Mouse (Mus musculus) layer of hippocampus, postnatal 25 days (tissue): ENCODE measurements around the gene Vgll1. TPM values are rescaled to one million over a fixed set of nuclear protein-coding genes. Genes with fewer than 3 reads are reported as not detected.

Experiments used
- DNase-seq, 2 experiments: peaks; one replicate each; pipeline ENCODE4 v3.0.0; 2022; ENCODE audit warnings: mixed read lengths in 2 of 2, low spot score in 1 of 2; ENCODE audit errors: extremely low spot score in 1 of 2
- total RNA-seq, 2 experiments: library from RNA; stranded (reverse); gene quantifications; 2 replicates each; pipeline ENCODE4 v1.2.3; 2021

Vgll1 gene
- not detected for total RNA-seq

DNA sequence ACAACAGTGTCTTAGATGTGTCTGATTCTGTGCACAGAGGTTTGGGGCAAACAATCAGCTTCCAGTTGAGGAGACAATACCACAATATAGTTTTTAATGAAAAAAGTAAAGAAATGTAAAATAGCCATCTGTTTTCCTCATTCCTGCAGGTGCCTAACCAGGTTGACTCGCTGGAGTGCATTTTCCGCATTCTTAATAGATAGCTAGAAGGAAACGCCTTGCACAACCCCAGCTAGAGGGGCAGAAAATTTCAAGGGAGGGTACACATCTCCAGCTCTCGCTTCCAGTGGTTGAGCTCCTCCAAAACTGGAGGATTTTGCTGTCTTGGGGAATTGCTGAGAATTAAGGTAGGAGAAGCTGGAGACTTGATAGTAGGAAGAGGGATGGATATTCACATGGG is at the start of gene Vgll1:
Vgll1 (plus strand) TSS at position 301 of the 400 bp plus-strand sequence.
- DNase-seq: no peak

DNA sequence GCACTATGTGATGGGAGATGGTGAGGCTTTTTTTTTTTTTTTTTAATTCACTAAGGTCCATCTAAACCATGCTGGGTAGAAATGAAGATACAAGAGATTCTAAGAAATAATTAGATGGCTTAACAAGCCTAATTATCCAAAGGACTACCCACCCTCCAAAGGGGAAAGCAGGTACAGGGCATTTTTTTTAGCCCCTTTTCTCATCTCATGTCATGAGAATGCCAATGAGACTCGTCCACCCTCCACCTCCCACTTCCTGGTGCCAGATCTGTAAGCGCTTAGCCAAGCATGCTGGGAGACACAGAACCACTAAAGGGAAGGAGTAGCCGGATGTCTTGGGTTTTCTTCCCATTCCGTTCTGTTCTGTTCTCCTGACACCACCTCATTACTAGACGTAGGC is 45.1 kb upstream of the Vgll1 start, which contains the start of gene Brs3:
Brs3 (plus strand) TSS at position 301 of the 400 bp plus-strand sequence.
- DNase-seq: no peak

DNA sequence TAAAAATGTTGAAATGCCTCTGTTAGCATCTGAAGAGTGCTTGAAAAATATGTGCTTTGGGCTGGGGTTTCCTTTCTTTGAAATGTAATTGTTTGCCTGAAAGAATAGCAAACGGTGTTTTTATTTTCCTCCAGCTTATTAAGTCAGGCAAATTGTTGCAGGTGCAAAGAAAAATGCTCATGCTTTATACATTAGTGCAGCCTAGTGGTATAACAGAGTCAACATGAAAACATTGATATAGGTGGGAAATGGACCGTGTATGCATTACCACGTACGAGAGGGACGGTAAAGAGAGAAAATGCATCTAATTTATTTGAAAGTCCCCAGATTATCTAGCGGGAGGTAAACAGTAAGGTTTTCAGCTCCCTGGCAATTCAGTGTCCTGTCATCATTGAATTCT is 44.0 kb upstream of the Vgll1 start:
- DNase-seq: no peak

DNA sequence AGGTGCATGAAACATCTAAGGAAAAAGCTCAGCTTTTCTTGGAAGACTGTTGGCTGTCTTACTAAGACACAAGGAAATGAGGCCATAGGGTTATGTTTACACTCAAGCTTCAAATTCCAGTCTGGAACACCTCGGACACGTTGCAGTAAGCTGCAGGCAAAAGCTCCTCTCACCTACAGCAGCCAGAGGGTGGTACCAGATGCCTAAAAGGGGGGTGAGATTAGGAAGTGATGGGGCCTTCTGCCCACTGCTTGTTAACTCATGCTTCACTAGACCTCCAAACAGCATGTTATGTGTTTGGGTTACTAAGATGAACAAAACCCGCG is 35.1 kb upstream of the Vgll1 start:
- DNase-seq: no peak

DNA sequence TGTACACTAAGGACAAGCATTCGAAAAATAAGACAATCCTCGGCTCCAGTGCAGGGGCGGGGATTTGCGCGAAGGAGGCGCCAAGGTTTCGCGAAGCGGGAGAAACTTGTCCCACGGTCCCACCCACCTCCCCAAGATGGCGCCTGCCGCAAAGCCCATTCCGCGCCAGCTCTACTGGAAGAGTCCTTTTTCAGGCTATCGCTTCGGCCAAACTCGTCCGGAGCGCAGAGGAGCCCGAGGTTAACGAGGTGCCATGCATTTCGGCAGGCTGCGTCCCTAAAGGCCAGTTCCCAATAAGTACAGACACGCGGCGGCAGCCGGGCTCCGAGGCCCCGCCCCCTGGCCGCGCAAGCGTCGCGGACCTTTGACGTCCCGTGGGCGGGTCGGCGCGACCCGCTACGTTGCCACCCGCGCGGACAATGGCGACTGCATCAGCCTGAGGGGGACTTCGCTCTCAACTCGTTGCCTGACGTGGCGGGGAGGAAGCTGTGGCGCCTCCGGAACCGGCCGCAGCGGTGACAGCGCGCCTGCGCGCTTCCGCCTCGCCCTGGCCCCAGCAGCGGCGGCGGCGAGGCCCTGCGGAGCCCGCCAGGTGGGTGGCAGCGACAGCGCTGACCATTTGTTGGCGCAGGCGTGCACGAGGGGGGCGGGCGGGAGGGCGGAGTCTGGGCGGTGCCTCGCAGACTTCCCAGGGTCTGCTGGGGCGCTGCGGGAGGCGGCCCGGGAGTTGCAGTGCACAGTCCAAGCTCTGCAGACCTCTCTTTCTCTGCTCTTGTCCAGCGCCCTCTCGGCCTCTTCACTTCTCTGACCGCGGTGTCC is 34.5 kb upstream of the Vgll1 start, which contains the start of gene Htatsf1:
Htatsf1 (plus strand) TSS at position 410 of the 819 bp plus-strand sequence.
- peak; percentile 65 to 84 for DNase-seq

DNA sequence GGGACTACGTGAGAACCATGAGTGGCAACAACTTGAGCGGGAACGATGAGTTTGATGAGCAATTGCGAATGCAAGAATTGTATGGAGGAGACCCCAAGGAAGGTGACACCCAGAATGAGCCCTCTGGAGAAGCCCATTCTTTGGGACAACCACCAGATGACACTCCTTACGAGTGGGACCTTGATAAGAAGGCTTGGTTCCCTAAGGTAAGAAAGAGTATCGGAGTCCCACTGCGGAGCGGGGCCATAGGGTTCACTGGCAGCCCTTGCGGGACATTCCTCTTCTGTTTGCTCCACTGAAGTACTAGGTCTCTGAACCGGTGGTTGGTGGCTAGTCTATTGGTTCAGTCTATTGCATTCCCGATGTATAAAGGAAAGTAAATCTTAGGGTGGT is 33.9 kb upstream of the Vgll1 start:
- no peak for DNase-seq

DNA sequence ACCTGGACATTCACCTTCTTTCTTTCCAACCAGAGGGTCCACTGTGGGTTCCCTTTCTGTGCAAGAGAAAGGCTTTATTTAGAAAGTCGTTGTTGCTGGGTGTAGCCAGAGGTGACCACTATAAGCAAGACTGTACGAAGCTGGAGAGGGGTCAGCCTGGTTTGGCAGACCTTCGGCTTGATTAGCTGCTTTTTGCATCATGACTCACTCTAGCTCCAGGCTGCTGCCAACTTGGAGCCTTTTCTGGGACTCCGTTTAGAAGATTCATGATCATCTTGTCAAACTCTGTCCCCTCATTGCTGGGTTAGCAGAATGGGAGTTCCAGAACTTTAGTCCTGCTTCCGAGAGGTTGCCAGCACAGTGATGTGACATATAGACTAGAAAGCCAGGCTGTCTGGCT is 6.4 kb upstream of the Vgll1 start:
- no peak for DNase-seq

DNA sequence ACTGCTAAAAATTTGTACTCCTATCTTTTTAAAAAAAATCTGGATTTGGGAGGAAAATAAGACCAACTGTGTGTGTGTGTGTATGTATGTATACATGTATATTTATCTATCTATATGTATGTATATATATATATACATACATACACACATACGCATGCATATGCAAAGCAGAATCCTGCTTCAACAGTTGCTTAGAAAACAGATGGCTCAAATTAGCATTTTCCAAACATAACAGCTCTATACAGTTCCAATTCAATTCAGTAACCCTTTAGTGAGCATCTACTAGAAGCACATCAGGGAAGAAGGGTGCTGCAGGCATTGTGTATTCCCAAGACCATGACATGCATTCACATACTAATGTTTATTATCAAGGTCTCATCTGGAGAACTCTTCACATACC is 15.5 kb downstream of the Vgll1 start:
- no peak for DNase-seq

DNA sequence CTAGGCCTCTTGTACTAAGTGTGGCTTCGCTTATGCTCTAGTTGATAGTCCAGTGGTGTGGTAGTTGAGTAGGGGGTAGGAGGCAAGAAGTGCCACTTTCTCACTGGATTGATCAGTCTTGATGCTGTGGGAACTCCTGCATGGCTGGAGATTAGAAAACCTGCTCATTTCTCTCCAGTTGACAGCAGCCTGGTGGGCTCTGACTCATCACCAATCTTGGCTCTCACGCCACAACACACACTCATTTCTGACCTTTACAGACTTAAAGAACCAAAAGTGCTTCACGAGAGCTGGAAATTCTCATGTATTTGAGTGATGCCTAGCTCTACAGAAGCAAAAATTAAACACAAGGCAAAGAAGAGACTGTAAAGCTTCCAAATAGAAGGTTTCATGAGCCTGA is 19.1 kb downstream of the Vgll1 start:
- DNase-seq: no peak

DNA sequence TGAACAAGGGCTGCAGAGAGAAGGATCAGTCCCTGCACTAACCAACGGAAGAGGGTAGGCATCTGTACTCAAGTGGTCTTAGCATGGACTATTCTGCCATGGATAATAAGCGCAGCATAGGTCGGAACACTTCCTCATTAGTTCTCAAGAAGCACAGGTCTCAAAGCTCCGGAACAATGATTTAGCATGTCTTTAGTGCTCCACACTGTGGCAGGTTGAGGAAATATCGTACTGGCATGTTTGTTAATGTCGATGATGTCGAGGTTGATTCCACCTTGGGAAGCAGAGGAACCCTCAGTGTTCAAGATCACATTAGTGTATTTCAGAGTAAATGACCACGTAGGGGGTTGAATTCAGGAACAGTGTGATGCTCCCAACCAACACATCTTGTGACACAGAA is 30.2 kb downstream of the Vgll1 start:
- peak in 1 of 2 experiments; percentile 3 for DNase-seq

DNA sequence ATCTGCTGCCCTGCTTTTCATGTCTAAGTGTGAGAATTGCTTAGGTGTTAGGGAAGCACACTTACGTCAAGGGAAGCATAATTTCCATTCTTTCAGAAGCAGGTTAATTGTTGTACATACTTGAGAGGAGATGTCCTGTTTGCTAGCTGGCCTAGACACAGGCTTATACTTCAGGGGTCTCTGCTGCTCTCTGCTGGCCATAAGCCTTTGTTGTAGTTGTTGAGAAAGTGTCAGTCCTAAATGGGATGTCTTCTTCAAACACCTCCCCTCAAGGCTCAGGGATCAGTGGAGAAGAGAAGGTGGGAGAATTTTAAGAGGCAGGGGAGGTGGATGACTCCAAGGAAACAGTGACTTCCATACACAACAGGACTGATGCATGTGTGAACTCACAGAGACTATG is 32.9 kb downstream of the Vgll1 start:
- no peak for DNase-seq

DNA sequence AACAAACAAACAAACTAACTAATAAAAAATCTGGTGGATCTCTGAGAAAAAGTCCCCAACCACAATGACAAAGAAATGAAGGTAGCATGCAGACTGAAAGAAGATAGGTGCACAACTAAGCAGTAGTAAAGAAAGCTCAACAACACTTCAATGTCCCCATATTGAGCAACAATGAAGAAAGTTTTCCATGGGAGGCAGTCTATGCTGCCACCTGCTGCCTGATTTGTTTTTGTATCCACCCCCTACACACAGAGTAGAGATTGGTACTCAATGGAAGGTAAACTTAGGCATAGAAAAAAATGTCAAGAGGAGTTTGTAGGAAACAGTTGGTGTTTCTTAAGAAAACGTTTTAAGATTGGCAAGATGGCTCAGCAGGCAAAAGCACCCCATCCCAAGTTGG is 42.7 kb downstream of the Vgll1 start:
- no peak for DNase-seq

DNA sequence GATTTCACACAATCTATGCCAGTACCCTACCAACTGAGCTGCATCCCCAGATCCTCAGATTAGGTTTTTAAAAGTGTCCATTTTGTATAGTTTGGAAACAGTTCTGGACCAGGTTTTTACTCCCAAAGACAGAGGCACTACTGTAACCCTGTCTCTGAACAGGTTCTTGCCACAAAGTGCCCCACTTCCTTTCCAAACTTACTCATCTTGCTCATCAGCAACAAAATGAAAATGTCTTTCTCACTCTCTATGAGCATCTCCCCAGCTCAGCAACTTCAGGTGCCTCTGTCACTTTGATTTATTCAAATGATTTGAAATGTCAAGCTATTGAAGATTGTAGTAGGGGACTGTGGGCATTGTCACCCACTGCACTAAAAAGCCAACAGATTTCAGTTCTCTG is 49.7 kb downstream of the Vgll1 start:
- DNase-seq: no peak

DNA sequence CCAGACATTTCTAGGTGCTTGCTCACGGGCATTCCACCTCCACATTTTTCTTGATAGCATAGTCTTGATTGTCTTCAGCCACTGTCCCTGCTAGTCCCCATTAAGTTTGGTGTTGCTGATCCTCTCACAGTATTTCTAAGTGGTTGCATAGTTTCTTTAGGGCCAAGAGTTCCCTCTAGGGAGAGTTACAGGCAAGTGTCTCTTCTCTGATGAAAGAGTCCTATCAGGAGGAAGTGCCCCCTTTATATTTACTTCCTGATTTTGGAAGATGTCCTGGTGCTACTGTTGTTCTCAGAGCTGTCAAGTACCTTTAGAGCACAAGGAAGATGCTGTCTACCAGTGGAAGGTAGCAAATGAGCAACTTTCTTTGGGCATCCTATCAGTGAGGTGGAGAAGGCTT is 65.6 kb downstream of the Vgll1 start:
- no peak for DNase-seq

Other genes with a start within 250 kb of the Vgll1 start
- not detected for gene Adgrg4, start 217.9 kb upstream of the Vgll1 start, total RNA-seq
- gene Brs3, start 45.0 kb upstream of the Vgll1 start, total RNA-seq: under 1 TPM; 0.26 to 0.34 TPM
- gene Htatsf1, start 34.5 kb upstream of the Vgll1 start, total RNA-seq: 10 to 100 TPM; 59.2 to 63.0 TPM
- gene Cd40lg, start 124.0 kb downstream of the Vgll1 start, total RNA-seq: not detected